Mouse (Mus musculus) thymus, postnatal 0 days (tissue): ENCODE data around the gene Swap70. TPM values are rescaled to one million over a fixed set of nuclear protein-coding genes. Genes with fewer than 3 reads are reported as not detected.

Experiments
- DNase-seq: peaks from one replicate; pipeline ENCODE4 v3.0.0-alpha.2; 2015; ENCODE audit warnings: low spot score
- polyA plus RNA-seq: library from polyadenylated mRNA; unstranded; fragments of >200 nt; fragmentation: Nextera tagmentation; extraction: Ambion mirVana; gene quantifications from 2 replicates; pipeline ENCODE4 v1.2.1, GENCODE M21; 2015

Swap70 gene
- polyA plus RNA-seq, 1 experiment from 2014 or later = 25.5 TPM

GRCm38 (mm10) chr7:110270455-110270854 is 48.9 kb downstream of the Swap70 start:
- DNase-seq = peak; percentile 49

GRCm38 (mm10) chr7:110271814-110272213 is 50.3 kb downstream of the Swap70 start:
- no peak for DNase-seq

- peak; percentile 42 for DNase-seq
These were observed 50.9 kb downstream of the Swap70 start for GRCm38 (mm10) chr7:110272434-110272833.

- no peak for DNase-seq
These were observed 56.3 kb downstream of the Swap70 start for GRCm38 (mm10) chr7:110277734-110278245.

- no peak for DNase-seq
These were observed 57.7 kb downstream of the Swap70 start for GRCm38 (mm10) chr7:110279183-110279582.

- DNase-seq = no peak
These were observed 60.1 kb downstream of the Swap70 start for GRCm38 (mm10) chr7:110281435-110282256.

- DNase-seq = no peak
These were observed 61.3 kb downstream of the Swap70 start for GRCm38 (mm10) chr7:110282797-110283196.

- DNase-seq = no peak
These were observed 62.2 kb downstream of the Swap70 start for GRCm38 (mm10) chr7:110283484-110284275.

GRCm38 (mm10) chr7:110285076-110285848 is 63.8 kb downstream of the Swap70 start:
- no peak for DNase-seq

- no peak for DNase-seq
These were observed 64.3 kb downstream of the Swap70 start for GRCm38 (mm10) chr7:110285849-110286151.

- no peak for DNase-seq
These were observed 64.8 kb downstream of the Swap70 start for GRCm38 (mm10) chr7:110286198-110286732.

- peak; percentile 74 for DNase-seq
These were observed 65.4 kb downstream of the Swap70 start for GRCm38 (mm10) chr7:110286838-110287475.

GRCm38 (mm10) chr7:110287476-110288071 is 66.1 kb downstream of the Swap70 start:
- no peak for DNase-seq

GRCm38 (mm10) chr7:110288191-110288604 is 66.7 kb downstream of the Swap70 start:
- DNase-seq = no peak

GRCm38 (mm10) chr7:110288731-110289191 is 67.2 kb downstream of the Swap70 start:
- DNase-seq = no peak

- DNase-seq = no peak
These were observed 68.1 kb downstream of the Swap70 start for GRCm38 (mm10) chr7:110289647-110290046.

- DNase-seq = no peak
These were observed 75.5 kb downstream of the Swap70 start for GRCm38 (mm10) chr7:110296889-110297603.

- no peak for DNase-seq
These were observed 76.1 kb downstream of the Swap70 start for GRCm38 (mm10) chr7:110297611-110298010.

- no peak for DNase-seq
These were observed 76.6 kb downstream of the Swap70 start for GRCm38 (mm10) chr7:110298090-110298489.
